Mouse (Mus musculus): ENCODE results near the gene Ugt1a2. TPM values are rescaled to one million over a fixed set of nuclear protein-coding genes. Genes with fewer than 3 reads are reported as not detected.

Gene Ugt1a2
- total and polyA plus RNA-seq, 3 experiments = 0.05 TPM; not detected in 2

- DNase-seq (ENCODE audit: low spot score) (no peak), ATAC-seq (ENCODE audit: extremely low read depth, insufficient number of reproducible peaks, low FRiP score, poor library complexity, severe bottlenecking) (no peak)
- H3K27me3 ChIP-seq (ENCODE audit: insufficient read depth, low read length) = no peaks in the 10 kb centered on the region
- no peak within 1 kb of the TSS for H3K4me3 ChIP-seq (ENCODE audit: low read depth, low read length)
- TF ChIP-seq CTCF (IDR thresholded peaks at IDR 0.05; ENCODE audit: low read depth, low read length) = no peak
- TF ChIP-seq POLR2AphosphoS5 (IDR thresholded peaks at IDR 0.05; ENCODE audit: insufficient replicate concordance, low read depth, low read length) = no peak
- no peak for TF ChIP-seq GATA1 (IDR thresholded peaks at IDR 0.05; ENCODE audit: borderline replicate concordance, low read length)
- no peak for TF ChIP-seq GATA2 (IDR thresholded peaks at IDR 0.05; ENCODE audit: borderline replicate concordance, low read depth, low read length)
- no peak for TF ChIP-seq TAL1 (conservative IDR thresholded peaks at IDR 0.05; ENCODE audit: low read depth, low read length)
- H3K9me3 ChIP-seq (replicated peaks) = no peaks in the 10 kb centered on the region
- H3K36me3 ChIP-seq (replicated peaks) = no peaks in the 10 kb centered on the region
- H3K4me1 ChIP-seq (ENCODE audit: insufficient read depth, low read depth, low read length) = no peaks in the 10 kb centered on the region
Measured at GRCm38 (mm10) chr1:88211812-88212211, 11.4 kb downstream of the Ugt1a2 start, which contains the start of gene Ugt1a1. Ugt1a1 (plus strand) TSS chr1:88211959.

- Histone ChIP-seq H3K4me3 (ENCODE audit: low read depth, low read length) (no peak overlapping the region), H3K36me3 (replicated peaks) (no peaks in the 10 kb centered on the region), H3K4me1 (ENCODE audit: insufficient read depth, low read depth, low read length) (no peaks in the 10 kb centered on the region), H3K27me3 (ENCODE audit: insufficient read depth, low read length) (no peaks in the 10 kb centered on the region), H3K9me3 (replicated peaks) (no peaks in the 10 kb centered on the region)
- TF ChIP-seq CTCF (IDR thresholded peaks at IDR 0.05; ENCODE audit: low read depth, low read length) (no peak), TAL1 (conservative IDR thresholded peaks at IDR 0.05; ENCODE audit: low read depth, low read length) (no peak), POLR2AphosphoS5 (IDR thresholded peaks at IDR 0.05; ENCODE audit: insufficient replicate concordance, low read depth, low read length) (no peak)
- no peak for DNase-seq (ENCODE audit: low spot score)
- ATAC-seq (ENCODE audit: extremely low read depth, insufficient number of reproducible peaks, low FRiP score, poor library complexity, severe bottlenecking) = no peak
Measured at GRCm38 (mm10) chr1:88212341-88213045, 12.1 kb downstream of the Ugt1a2 start.

- H3K9me3 ChIP-seq (replicated peaks) = no peaks in the 10 kb centered on the region
- no peaks in the 10 kb centered on the region for H3K27me3 ChIP-seq (ENCODE audit: insufficient read depth, low read length)
- H3K4me3 ChIP-seq (ENCODE audit: low read depth, low read length) = no peak overlapping the region
- no peak for DNase-seq (ENCODE audit: low spot score)
- ATAC-seq (ENCODE audit: extremely low read depth, insufficient number of reproducible peaks, low FRiP score, poor library complexity, severe bottlenecking) = no peak
- no peaks in the 10 kb centered on the region for H3K36me3 ChIP-seq (replicated peaks)
- H3K4me1 ChIP-seq (ENCODE audit: insufficient read depth, low read depth, low read length) = no peaks in the 10 kb centered on the region
- TF ChIP-seq GATA1 (IDR thresholded peaks at IDR 0.05; ENCODE audit: borderline replicate concordance, low read length) (no peak), TAL1 (conservative IDR thresholded peaks at IDR 0.05; ENCODE audit: low read depth, low read length) (no peak), GATA2 (IDR thresholded peaks at IDR 0.05; ENCODE audit: borderline replicate concordance, low read depth, low read length) (no peak), POLR2AphosphoS5 (IDR thresholded peaks at IDR 0.05; ENCODE audit: insufficient replicate concordance, low read depth, low read length) (no peak), CTCF (IDR thresholded peaks at IDR 0.05; ENCODE audit: low read depth, low read length) (no peak)
Measured at GRCm38 (mm10) chr1:88213061-88213460, 12.7 kb downstream of the Ugt1a2 start.

- Histone ChIP-seq H3K4me1 (ENCODE audit: insufficient read depth, low read depth, low read length) (no peaks in the 10 kb centered on the region), H3K36me3 (replicated peaks) (no peaks in the 10 kb centered on the region), H3K4me3 (ENCODE audit: low read depth, low read length) (no peak overlapping the region), H3K27me3 (ENCODE audit: insufficient read depth, low read length) (no peaks in the 10 kb centered on the region), H3K9me3 (replicated peaks) (no peaks in the 10 kb centered on the region)
- 0 out of 2 replicates have a peak, but pooled peaks have one; percentile 18 for TF ChIP-seq POLR2AphosphoS5 (IDR thresholded peaks at IDR 0.05; ENCODE audit: insufficient replicate concordance, low read depth, low read length)
- TF ChIP-seq CTCF (IDR thresholded peaks at IDR 0.05; ENCODE audit: low read depth, low read length) = no peak
- 0 out of 2 replicates have a peak, but pooled peaks have one; percentile 59 for TF ChIP-seq GATA1 (IDR thresholded peaks at IDR 0.05; ENCODE audit: borderline replicate concordance, low read length)
- ATAC-seq (ENCODE audit: extremely low read depth, insufficient number of reproducible peaks, low FRiP score, poor library complexity, severe bottlenecking) (no peak), DNase-seq (ENCODE audit: low spot score) (no peak)
Measured at GRCm38 (mm10) chr1:88213766-88214461, 13.5 kb downstream of the Ugt1a2 start.

GRCm38 (mm10) chr1:88214462-88214952 lies 14.1 kb downstream of the Ugt1a2 start:
- no peak for ATAC-seq (ENCODE audit: extremely low read depth, insufficient number of reproducible peaks, low FRiP score, poor library complexity, severe bottlenecking)
- no peak for DNase-seq (ENCODE audit: low spot score)
- Histone ChIP-seq H3K9me3 (replicated peaks) (no peaks in the 10 kb centered on the region), H3K4me1 (ENCODE audit: insufficient read depth, low read depth, low read length) (no peaks in the 10 kb centered on the region), H3K27me3 (ENCODE audit: insufficient read depth, low read length) (no peaks in the 10 kb centered on the region), H3K36me3 (replicated peaks) (no peaks in the 10 kb centered on the region), H3K4me3 (ENCODE audit: low read depth, low read length) (no peak overlapping the region)
- 0 out of 2 replicates have a peak, but pooled peaks have one; percentile 18 for TF ChIP-seq CTCF (IDR thresholded peaks at IDR 0.05; ENCODE audit: low read depth, low read length)
- TF ChIP-seq GATA2 (IDR thresholded peaks at IDR 0.05; ENCODE audit: borderline replicate concordance, low read depth, low read length) = no peak
- TF ChIP-seq POLR2AphosphoS5 (IDR thresholded peaks at IDR 0.05; ENCODE audit: insufficient replicate concordance, low read depth, low read length) = no peak
- TF ChIP-seq TAL1 (conservative IDR thresholded peaks at IDR 0.05; ENCODE audit: low read depth, low read length) = no peak
- TF ChIP-seq GATA1 (IDR thresholded peaks at IDR 0.05; ENCODE audit: borderline replicate concordance, low read length) = no peak

Data from G1E (cell line).